Mouse (Mus musculus): ENCODE data around the gene Odf2l.

DNA sequence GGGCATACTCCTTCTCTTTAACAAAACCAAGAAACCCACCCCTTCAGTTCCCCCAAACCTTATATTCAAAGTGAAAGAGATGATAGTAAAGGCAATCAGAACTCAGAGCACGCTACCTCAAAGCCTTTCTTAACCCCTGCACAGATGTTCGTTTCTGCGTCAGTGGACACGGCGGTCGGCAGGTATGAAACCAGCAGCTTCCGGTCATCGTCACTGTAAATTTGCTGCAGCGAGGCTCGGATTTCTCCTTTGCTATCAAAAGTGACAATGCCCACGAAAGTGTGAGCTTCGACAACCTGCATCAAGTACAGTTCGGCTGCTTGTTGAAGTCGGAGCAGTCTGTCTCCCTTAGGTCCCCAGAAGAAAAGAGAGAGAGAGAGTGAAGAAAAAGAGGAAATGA is 32.2 kb upstream of the Odf2l start:
- TF ChIP-seq POLR2A (IDR thresholded peaks at IDR 0.05; ENCODE audit: insufficient read length, low read depth), result no peak
- TF ChIP-seq USF1 (IDR thresholded peaks at IDR 0.05; ENCODE audit: low read depth), result no peak
- no peak for TF ChIP-seq CEBPB (IDR thresholded peaks at IDR 0.05; ENCODE audit: insufficient read depth, poor library complexity, severe bottlenecking)
- no peak for TF ChIP-seq REST (IDR thresholded peaks at IDR 0.05; ENCODE audit: insufficient read depth, insufficient read length)
- TF ChIP-seq MYOG (IDR thresholded peaks at IDR 0.05; ENCODE audit: control insufficient read depth in 1 of 3, insufficient read depth in 1 of 3, insufficient read length in 2 of 3, low read depth in 2 of 3), result no peak
- TF ChIP-seq POLR2AphosphoS2 (IDR thresholded peaks at IDR 0.05; ENCODE audit: insufficient read length, low read depth), result no peak
- no peak for TF ChIP-seq E2F4 (IDR thresholded peaks at IDR 0.05; ENCODE audit: insufficient read depth)
- no peak for TF ChIP-seq MAX (IDR thresholded peaks at IDR 0.05; ENCODE audit: low read depth)

All from myocyte (in vitro differentiated cells).